Mouse (Mus musculus) left cerebral cortex, postnatal 4 days (tissue): ENCODE results near the gene Mfap5. TPM values are rescaled to one million over a fixed set of nuclear protein-coding genes. Genes with fewer than 3 reads are reported as not detected.
"Not testable (repeated sequence)": the region's sequence is repeated elsewhere in the genome, so short reads cannot be mapped to it uniquely, and the experiment has no call there.

ENCODE experiments used
- DNase-seq: peaks from one replicate; pipeline ENCODE4 v3.0.0-alpha.2; 2022
- intact Hi-C: fragments of 180-260 bp; cut with DNase I; formaldehyde crosslinking; loops from one replicate; pipeline ENCODE4 v1.15.1; 2025
- total RNA-seq, 2 experiments: library from RNA; stranded (reverse); gene quantifications; 2 replicates each; pipeline ENCODE4 v1.2.3; 2021

The Mfap5 gene
- total RNA-seq, 2 experiments from 2014 or later = 1.5 to 2.1 TPM

GRCm38 (mm10) chr6:122512914-122513878 lies 7.6 kb downstream of the Mfap5 start:
- intact Hi-C loops = no loop called here

GRCm38 (mm10) chr6:122514312-122514711 lies 8.7 kb downstream of the Mfap5 start:
- no peak for DNase-seq
- intact Hi-C loops = no loop called here

More at GRCm38 (mm10) chr6:122512914-122513878, 7.6 kb downstream of the Mfap5 start:
- DNase-seq = no peak

GRCm38 (mm10) chr6:122515762-122516161 lies 10.1 kb downstream of the Mfap5 start:
- DNase-seq, intact Hi-C loops: not testable (repeated sequence)

GRCm38 (mm10) chr6:122517668-122518067 lies 12.0 kb downstream of the Mfap5 start:
- intact Hi-C loops = no loop called here
- DNase-seq = no peak

GRCm38 (mm10) chr6:122519384-122519783 lies 13.7 kb downstream of the Mfap5 start:
- DNase-seq = no peak
- intact Hi-C loops = no loop called here

GRCm38 (mm10) chr6:122522595-122522994 lies 16.9 kb downstream of the Mfap5 start:
- peak; percentile 13 for DNase-seq
- intact Hi-C loops = loop anchor here (5.0 to 10.0 kb wide), 2 partner anchors 120 to 268 kb away; no protein-coding TSS in a partner anchor

- DNase-seq = no peak
- intact Hi-C loops = loop anchor here (5.0 to 10.0 kb wide), 2 partner anchors 121 to 268 kb away; no protein-coding TSS in a partner anchor
These were observed 17.6 kb downstream of the Mfap5 start for GRCm38 (mm10) chr6:122523289-122523688.

GRCm38 (mm10) chr6:122527596-122527995 lies 22.0 kb downstream of the Mfap5 start:
- intact Hi-C loops = loop anchor here (10.0 kb wide), 1 partner anchor 273 kb away; no protein-coding TSS in a partner anchor
- DNase-seq = no peak

- intact Hi-C loops = loop anchor here (10.0 kb wide), 1 partner anchor 273 kb away; no protein-coding TSS in a partner anchor
- no peak for DNase-seq
These were observed 22.5 kb downstream of the Mfap5 start for GRCm38 (mm10) chr6:122528136-122528535.

- intact Hi-C loops = no loop called here
- DNase-seq = no peak
These were observed 26.0 kb downstream of the Mfap5 start for GRCm38 (mm10) chr6:122531466-122532174.

- peak; percentile 7 for DNase-seq
- intact Hi-C loops = no loop called here
These were observed 27.2 kb downstream of the Mfap5 start for GRCm38 (mm10) chr6:122532883-122533302.

- DNase-seq = no peak
- intact Hi-C loops = no loop called here
These were observed 28.4 kb downstream of the Mfap5 start for GRCm38 (mm10) chr6:122534032-122534431.

- intact Hi-C loops = no loop called here
- no peak for DNase-seq
These were observed 33.9 kb downstream of the Mfap5 start for GRCm38 (mm10) chr6:122539564-122539963.

GRCm38 (mm10) chr6:122542459-122542858 lies 36.8 kb downstream of the Mfap5 start:
- intact Hi-C loops, DNase-seq: not testable (repeated sequence)

- intact Hi-C loops = no loop called here
These were observed 37.9 kb downstream of the Mfap5 start for GRCm38 (mm10) chr6:122543574-122543973.

GRCm38 (mm10) chr6:122544672-122545071 lies 39.0 kb downstream of the Mfap5 start:
- DNase-seq = no peak
- intact Hi-C loops = no loop called here

More at GRCm38 (mm10) chr6:122543574-122543973, 37.9 kb downstream of the Mfap5 start:
- no peak for DNase-seq

GRCm38 (mm10) chr6:122545289-122545882 lies 39.7 kb downstream of the Mfap5 start:
- DNase-seq = no peak
- intact Hi-C loops = no loop called here

GRCm38 (mm10) chr6:122545948-122546347 lies 40.3 kb downstream of the Mfap5 start:
- DNase-seq = no peak
- intact Hi-C loops = no loop called here

GRCm38 (mm10) chr6:122553606-122554005 lies 48.0 kb downstream of the Mfap5 start, which contains the start of gene Aicda:
TSS of gene Aicda (plus strand) at chr6:122553801.
- intact Hi-C loops = no loop called here
- DNase-seq = no peak

- intact Hi-C loops = no loop called here
- DNase-seq = no peak
These were observed 48.5 kb downstream of the Mfap5 start for GRCm38 (mm10) chr6:122554102-122554501.

GRCm38 (mm10) chr6:122555266-122555665 lies 49.6 kb downstream of the Mfap5 start:
- intact Hi-C loops = no loop called here

More at GRCm38 (mm10) chr6:122555266-122555665, 49.6 kb downstream of the Mfap5 start:
- DNase-seq = no peak
